Mouse (Mus musculus) stomach, postnatal 0 days (tissue): ENCODE data around the gene Kcnma1.

Experiments used
- CTCF ChIP-seq: IDR thresholded peaks from 2 replicates; pipeline ENCODE4 v1.5.1; 2016; ENCODE audit warnings: antibody characterized with exemption, low read depth, mild to moderate bottlenecking, moderate library complexity
- EP300 ChIP-seq: optimal IDR thresholded peaks from 2 replicates; pipeline ENCODE3; 2016; ENCODE audit warnings: antibody characterized with exemption

DNA sequence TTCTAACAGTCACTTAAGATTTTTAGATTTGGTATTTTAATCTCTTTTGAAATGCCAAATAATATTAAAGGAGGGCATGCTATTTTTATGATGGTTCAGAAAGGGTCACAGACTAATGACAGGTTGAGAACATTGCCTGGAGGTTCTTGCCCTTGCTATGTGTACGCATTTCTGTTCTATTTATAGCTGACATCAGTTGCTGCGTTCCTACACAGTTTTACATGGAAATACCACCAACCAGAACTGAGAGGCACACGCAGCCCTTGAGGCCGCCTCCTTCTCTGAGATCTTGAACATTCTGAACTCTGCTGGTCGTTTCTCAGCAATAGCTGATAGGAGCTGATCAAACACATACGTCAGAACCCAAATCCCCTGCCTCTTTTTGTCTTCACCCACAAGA lies 387.4 kb downstream of the Kcnma1 start:
- TF ChIP-seq EP300 (no peak), CTCF (no peak)
